In the genomic region with DNA sequence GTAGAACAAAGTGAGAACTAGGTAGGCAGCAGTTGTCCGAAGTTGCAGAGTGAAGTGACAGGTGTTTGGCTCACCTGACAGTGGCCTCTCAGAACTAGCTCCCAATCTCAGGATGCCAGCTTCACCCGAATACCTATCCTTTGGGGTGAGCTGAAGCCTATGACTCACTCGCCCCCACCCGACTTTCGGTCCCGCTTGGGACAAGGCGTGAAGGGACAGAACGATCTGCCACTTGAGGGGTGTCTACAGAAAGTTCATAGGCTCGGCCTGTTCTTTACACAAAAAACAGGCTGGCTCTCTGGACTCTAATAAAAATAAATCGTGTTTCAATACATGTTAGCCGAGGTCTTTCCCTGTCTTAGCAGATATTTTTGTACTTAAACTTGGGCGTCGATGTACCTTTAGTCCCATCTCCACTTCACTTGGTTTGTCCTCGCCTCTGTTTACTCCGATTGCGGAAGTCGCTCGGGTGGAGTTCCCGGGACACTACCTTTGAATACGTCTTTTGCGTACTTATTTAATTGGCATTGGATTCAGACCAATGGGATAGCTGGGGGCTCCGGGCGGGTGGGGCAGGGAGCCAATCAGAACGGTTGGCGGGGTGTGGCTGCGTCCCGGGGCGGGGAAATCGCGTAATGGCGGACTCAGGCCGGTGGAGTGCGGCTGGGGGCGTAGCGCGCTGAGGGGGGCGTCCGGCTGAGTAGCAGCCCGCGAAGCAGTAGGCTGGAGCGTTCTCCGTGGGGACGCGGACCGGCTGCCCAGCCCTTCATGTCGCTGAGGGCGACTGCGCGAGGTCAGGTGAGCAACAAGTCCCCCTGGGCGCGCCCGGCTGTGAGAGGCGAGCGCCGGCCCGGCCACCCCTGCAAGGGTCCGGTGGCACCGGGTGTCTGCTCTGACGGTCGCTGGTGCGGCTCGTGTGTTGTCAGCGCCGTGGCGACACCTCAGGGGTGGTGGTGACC, we compare ENCODE assay signal across 7 mouse cellular contexts. TPM values are rescaled to one million over a fixed set of nuclear protein-coding genes. Genes with fewer than 3 reads are reported as not detected.
DNase-seq lines count a peak whose midpoint lies in the region; ATAC-seq lines count a peak whose summit lies in the region.

Gene Wasf2, plus strand, starts transcription at position 575 of the 959 bp plus-strand sequence.

- peak within 1 kb of the TSS; percentile 87 for H3K27ac ChIP-seq in embryonic facial prominence, embryonic 12.5 days
- H3K27ac ChIP-seq in limb, embryonic 11.5 days (replicated peaks; ENCODE audit: low read depth, low read length) = peak within 1 kb of the TSS; percentile 76
- peak within 1 kb of the TSS; percentile 70 for H3K27ac ChIP-seq in midbrain, embryonic 14.5 days (replicated peaks; ENCODE audit: low read depth, low read length)

- peak within 1 kb of the TSS; percentile 79 for H3K4me2 ChIP-seq in embryonic facial prominence, embryonic 12.5 days (replicated peaks)
- H3K4me2 ChIP-seq in limb, embryonic 11.5 days (ENCODE audit: low read depth, severe bottlenecking) = peak within 1 kb of the TSS; percentile 77
- H3K4me2 ChIP-seq in midbrain, embryonic 14.5 days (ENCODE audit: low read length) = peak within 1 kb of the TSS; percentile 95

- WGBS in embryonic facial prominence, embryonic 12.5 days = under 1% methylated on average over 65 of the region's 65 CpGs
- WGBS in limb, embryonic 11.5 days = under 1% methylated on average over 65 of the region's 65 CpGs
- WGBS in midbrain, embryonic 14.5 days = under 1% methylated on average over 65 of the region's 65 CpGs

- no peaks in the 10 kb centered on the region for H3K27me3 ChIP-seq in embryonic facial prominence, embryonic 12.5 days
- no peaks in the 10 kb centered on the region for H3K27me3 ChIP-seq in limb, embryonic 11.5 days (ENCODE audit: control insufficient read depth, insufficient read depth, low read length)
- H3K27me3 ChIP-seq in midbrain, embryonic 14.5 days (ENCODE audit: control insufficient read depth, insufficient read depth, low read length) = no peaks in the 10 kb centered on the region

- DNase-seq in adrenal gland, postnatal 25 days = peak; percentile 92
- peak; percentile 100 for DNase-seq in heart, adult 11 months
- peak; percentile 90 for DNase-seq in kidney, adult 18-20 months
- peak; percentile 95 for DNase-seq in limb, embryonic 11.5 days (ENCODE audit: low spot score)
- peak; percentile 97 for DNase-seq in midbrain, embryonic 14.5 days
- DNase-seq in spleen, adult 18-20 months = peak; percentile 85 to 89

- no peaks in the 10 kb centered on the region for H3K9me3 ChIP-seq in embryonic facial prominence, embryonic 12.5 days
- H3K9me3 ChIP-seq in limb, embryonic 11.5 days (ENCODE audit: control insufficient read depth, low read length) = peaks cover 3% of the 10 kb centered on the region; the same call in 1 of the 2 replicates
- no peaks in the 10 kb centered on the region for H3K9me3 ChIP-seq in midbrain, embryonic 14.5 days (ENCODE audit: control insufficient read depth, low read length)

- peak; percentile 92 for ATAC-seq in embryonic facial prominence, embryonic 12.5 days (ENCODE audit: insufficient number of reproducible peaks, insufficient read depth, low FRiP score, low TSS enrichment)
- ATAC-seq in limb, embryonic 11.5 days (ENCODE audit: insufficient number of reproducible peaks, low FRiP score, low TSS enrichment, low read depth) = peak; percentile 91
- peak; percentile 95 for ATAC-seq in midbrain, embryonic 14.5 days (ENCODE audit: low FRiP score, low TSS enrichment)

- peak within 1 kb of the TSS; percentile 94 for H3K4me3 ChIP-seq in embryonic facial prominence, embryonic 12.5 days
- H3K4me3 ChIP-seq in limb, embryonic 11.5 days (ENCODE audit: low read depth, low read length) = peak within 1 kb of the TSS; percentile 97
- H3K4me3 ChIP-seq in midbrain, embryonic 14.5 days (replicated peaks; ENCODE audit: low read depth, low read length) = peak within 1 kb of the TSS; percentile 96

- H3K36me3 ChIP-seq in embryonic facial prominence, embryonic 12.5 days = peaks cover 12% of the 10 kb centered on the region; the same call in 1 of the 2 replicates
- no peaks in the 10 kb centered on the region for H3K36me3 ChIP-seq in limb, embryonic 11.5 days (ENCODE audit: control insufficient read depth, insufficient read depth, low read length)
- no peaks in the 10 kb centered on the region for H3K36me3 ChIP-seq in midbrain, embryonic 14.5 days (ENCODE audit: control insufficient read depth, insufficient read depth, low read length)

- peaks cover 12% of the 10 kb centered on the region for H3K4me1 ChIP-seq in embryonic facial prominence, embryonic 12.5 days
- H3K4me1 ChIP-seq in limb, embryonic 11.5 days (ENCODE audit: control insufficient read depth, insufficient read depth, low read length) = 0 out of 2 replicates have a peak, but pooled peaks cover 4% of the 10 kb centered on the region
- H3K4me1 ChIP-seq in midbrain, embryonic 14.5 days (ENCODE audit: control insufficient read depth, insufficient read depth, low read length) = peaks cover 23% of the 10 kb centered on the region

- peak within 1 kb of the TSS; percentile 93 for H3K9ac ChIP-seq in embryonic facial prominence, embryonic 12.5 days
- peak within 1 kb of the TSS; percentile 84 for H3K9ac ChIP-seq in limb, embryonic 11.5 days (ENCODE audit: low read length)
- H3K9ac ChIP-seq in midbrain, embryonic 14.5 days (replicated peaks; ENCODE audit: low read length) = peak within 1 kb of the TSS; percentile 78

RNA-seq across cellular contexts. Expression of gene Wasf2, which starts in this region (rescaled TPM):
- total RNA-seq in adrenal gland, postnatal 25 days (2021) = 107 and 137 TPM in 2 replicates
- polyA plus RNA-seq in embryonic facial prominence, embryonic 12.5 days (2016; fragmentation: Nextera tagmentation; extraction: Ambion mirVana) = 78.8 and 88.4 TPM in 2 replicates
- 54.7 and 63.6 TPM in 2 replicates for polyA plus RNA-seq in limb, embryonic 11.5 days (2014; fragmentation: Nextera tagmentation; extraction: Ambion mirVana)
- 19.6 and 23.1 TPM in 2 replicates for polyA plus RNA-seq in midbrain, embryonic 14.5 days (2014; fragmentation: Nextera tagmentation; extraction: Ambion mirVana)

Comparison
In these comparisons a context has a peak if more than half of its experiments do, and no peak if none do; other contexts are left out.
1. Peak in every context shown above with its lines: DNase-seq, ATAC-seq, H3K4me3 ChIP-seq and H3K27ac ChIP-seq.